Mouse (Mus musculus): ENCODE measurements around the gene Slc13a4. TPM values are rescaled to one million over a fixed set of nuclear protein-coding genes. Genes with fewer than 3 reads are reported as not detected.

The Slc13a4 gene
- polyA plus RNA-seq, 1 experiment from 2014 or later, result 0.36 TPM

DNA sequence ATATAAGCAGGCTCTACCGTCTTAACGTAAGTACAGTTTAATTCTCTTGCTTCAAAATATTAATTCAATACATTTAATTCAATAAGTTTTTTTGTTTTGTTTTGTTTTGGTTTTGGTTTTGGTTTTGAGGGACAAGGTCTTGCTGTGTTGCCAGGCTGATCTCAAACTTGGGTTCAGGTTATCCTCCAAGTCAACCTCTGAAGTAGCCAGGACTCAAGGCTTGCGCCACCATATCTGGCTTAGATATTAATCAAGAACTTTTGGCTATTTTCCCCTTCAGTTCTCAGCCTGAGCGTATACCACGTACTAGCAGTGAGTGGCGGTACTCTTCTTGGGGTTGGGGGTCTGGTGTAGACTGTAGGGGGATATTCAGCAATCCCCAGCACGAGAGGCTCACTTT is 5.3 kb downstream of the Slc13a4 start:
- Histone ChIP-seq H3K4me2 (ENCODE audit: low read depth, low read length) (no peak overlapping the region), H3K27ac (replicated peaks; ENCODE audit: low read depth, low read length) (no peak overlapping the region), H3K4me1 (ENCODE audit: control insufficient read depth, insufficient read depth, low read length) (no peaks in the 10 kb centered on the region; the same call in 1 of the 2 replicates), H3K9me3 (replicated peaks; ENCODE audit: control insufficient read depth, low read length) (no peaks in the 10 kb centered on the region), H3K4me3 (ENCODE audit: low read depth, low read length) (no peak overlapping the region), H3K36me3 (replicated peaks; ENCODE audit: control insufficient read depth, insufficient read depth, low read depth, low read length) (no peaks in the 10 kb centered on the region), H3K27me3 (ENCODE audit: control insufficient read depth, insufficient read depth, low read length) (no peaks in the 10 kb centered on the region), H3K9ac (replicated peaks; ENCODE audit: low read length) (no peak overlapping the region)
- no peak for DNase-seq (ENCODE audit: low spot score)
- 93% methylated on average over 7 of the region's 7 CpGs for WGBS
- ATAC-seq (replicated peaks; ENCODE audit: insufficient number of reproducible peaks, low FRiP score, low TSS enrichment, low read depth), result no peak

DNA sequence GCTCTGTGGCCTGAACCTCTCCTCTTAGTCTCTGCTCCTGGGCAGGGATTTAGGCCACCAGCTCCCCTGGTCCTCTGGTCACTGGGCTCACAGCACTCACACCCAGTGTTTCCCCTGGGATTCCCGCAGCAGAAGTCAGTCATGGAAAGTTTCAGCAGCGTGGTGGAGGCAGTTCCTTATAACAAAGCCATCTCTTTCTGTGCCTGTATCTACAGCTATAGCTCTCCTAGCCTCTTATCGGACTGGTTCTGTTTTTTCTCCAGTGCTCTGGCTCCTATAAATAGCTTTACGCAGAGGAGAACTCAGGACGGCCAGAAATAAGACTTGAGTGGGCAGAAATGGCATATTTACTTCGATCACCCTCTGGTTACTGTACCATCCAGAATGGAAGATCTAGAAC is 9.6 kb downstream of the Slc13a4 start:
- ATAC-seq (replicated peaks; ENCODE audit: insufficient number of reproducible peaks, low FRiP score, low TSS enrichment, low read depth) (no peak), DNase-seq (ENCODE audit: low spot score) (no peak)
- Histone ChIP-seq H3K27me3 (ENCODE audit: control insufficient read depth, insufficient read depth, low read length) (no peaks in the 10 kb centered on the region), H3K9ac (replicated peaks; ENCODE audit: low read length) (no peak overlapping the region), H3K4me3 (ENCODE audit: low read depth, low read length) (no peak overlapping the region), H3K4me2 (ENCODE audit: low read depth, low read length) (no peak overlapping the region), H3K27ac (replicated peaks; ENCODE audit: low read depth, low read length) (no peak overlapping the region), H3K4me1 (ENCODE audit: control insufficient read depth, insufficient read depth, low read length) (no peaks in the 10 kb centered on the region; the same call in 1 of the 2 replicates), H3K9me3 (replicated peaks; ENCODE audit: control insufficient read depth, low read length) (no peaks in the 10 kb centered on the region), H3K36me3 (replicated peaks; ENCODE audit: control insufficient read depth, insufficient read depth, low read depth, low read length) (no peaks in the 10 kb centered on the region)
- 86% methylated on average over 6 of the region's 6 CpGs for WGBS

DNA sequence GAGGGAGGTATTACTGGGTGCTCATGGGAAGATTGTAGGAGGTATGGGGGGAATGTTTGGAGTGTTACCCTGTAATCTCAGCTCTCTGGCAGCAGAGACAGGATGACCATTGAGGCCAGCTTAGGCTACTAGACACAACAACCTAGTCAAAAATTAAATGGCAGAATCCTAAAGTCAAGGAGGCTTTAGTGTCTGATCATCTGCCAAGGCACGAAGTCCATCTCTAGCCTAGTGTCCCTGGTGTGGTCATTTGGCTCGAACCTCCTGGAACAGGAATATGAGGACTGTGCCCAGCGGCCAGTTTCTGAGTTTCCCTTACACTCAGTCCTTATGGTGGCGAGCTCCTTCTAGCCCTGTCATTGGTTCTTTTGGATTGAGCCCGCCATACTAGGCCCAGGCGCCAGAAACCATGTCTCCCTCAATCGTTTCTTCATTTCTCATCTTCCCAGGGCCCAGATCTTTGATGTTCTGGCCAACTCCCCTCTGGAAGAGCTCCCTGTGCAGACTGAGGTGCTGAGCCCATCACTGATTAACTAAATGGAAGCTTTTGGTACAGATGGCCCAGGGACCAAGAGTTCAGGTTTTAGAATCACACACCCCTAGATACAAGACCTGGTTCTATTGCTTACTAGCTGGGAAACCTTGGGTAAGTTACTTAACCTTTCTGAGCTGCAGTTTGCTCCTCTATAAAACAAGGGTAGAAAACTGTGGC is 10.3 kb downstream of the Slc13a4 start:
- H3K27ac ChIP-seq (replicated peaks; ENCODE audit: low read depth, low read length), result no peak overlapping the region
- 89% methylated on average over 7 of the region's 7 CpGs for WGBS
- no peaks in the 10 kb centered on the region for H3K36me3 ChIP-seq (replicated peaks; ENCODE audit: control insufficient read depth, insufficient read depth, low read depth, low read length)
- H3K4me1 ChIP-seq (ENCODE audit: control insufficient read depth, insufficient read depth, low read length), result no peaks in the 10 kb centered on the region; the same call in 1 of the 2 replicates
- DNase-seq (ENCODE audit: low spot score), result no peak
- no peaks in the 10 kb centered on the region for H3K27me3 ChIP-seq (ENCODE audit: control insufficient read depth, insufficient read depth, low read length)
- H3K9me3 ChIP-seq (replicated peaks; ENCODE audit: control insufficient read depth, low read length), result no peaks in the 10 kb centered on the region
- H3K4me3 ChIP-seq (ENCODE audit: low read depth, low read length), result no peak overlapping the region
- no peak overlapping the region for H3K4me2 ChIP-seq (ENCODE audit: low read depth, low read length)
- H3K9ac ChIP-seq (replicated peaks; ENCODE audit: low read length), result no peak overlapping the region
- no peak for ATAC-seq (replicated peaks; ENCODE audit: insufficient number of reproducible peaks, low FRiP score, low TSS enrichment, low read depth)

DNA sequence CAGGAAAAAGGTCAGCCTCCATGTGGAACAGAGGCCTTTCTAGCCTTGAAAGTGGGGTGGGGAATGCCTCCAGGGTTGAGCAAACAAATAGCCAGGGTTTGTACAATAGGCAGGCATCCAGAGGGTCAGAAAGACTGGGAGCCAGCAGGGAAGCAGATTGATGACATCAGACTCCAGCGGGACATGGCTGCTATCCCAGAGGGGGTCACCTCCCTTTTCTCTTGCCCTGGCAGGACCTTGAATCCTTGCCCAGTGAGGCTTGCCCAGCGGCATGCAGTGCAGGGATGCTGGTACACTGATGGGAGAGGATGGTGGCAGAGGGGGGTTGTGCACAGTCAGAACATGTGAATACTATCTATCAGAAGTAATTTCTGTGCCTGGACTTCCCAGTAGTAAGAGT is 10.9 kb downstream of the Slc13a4 start:
- ATAC-seq (replicated peaks; ENCODE audit: insufficient number of reproducible peaks, low FRiP score, low TSS enrichment, low read depth) (no peak), DNase-seq (ENCODE audit: low spot score) (no peak)
- Histone ChIP-seq H3K36me3 (replicated peaks; ENCODE audit: control insufficient read depth, insufficient read depth, low read depth, low read length) (no peaks in the 10 kb centered on the region), H3K27me3 (ENCODE audit: control insufficient read depth, insufficient read depth, low read length) (no peaks in the 10 kb centered on the region), H3K4me2 (ENCODE audit: low read depth, low read length) (no peak overlapping the region), H3K4me3 (ENCODE audit: low read depth, low read length) (no peak overlapping the region), H3K4me1 (ENCODE audit: control insufficient read depth, insufficient read depth, low read length) (no peaks in the 10 kb centered on the region; the same call in 1 of the 2 replicates), H3K9me3 (replicated peaks; ENCODE audit: control insufficient read depth, low read length) (no peaks in the 10 kb centered on the region), H3K27ac (replicated peaks; ENCODE audit: low read depth, low read length) (no peak overlapping the region), H3K9ac (replicated peaks; ENCODE audit: low read length) (no peak overlapping the region)
- 63% methylated on average over 2 of the region's 2 CpGs for WGBS

DNA sequence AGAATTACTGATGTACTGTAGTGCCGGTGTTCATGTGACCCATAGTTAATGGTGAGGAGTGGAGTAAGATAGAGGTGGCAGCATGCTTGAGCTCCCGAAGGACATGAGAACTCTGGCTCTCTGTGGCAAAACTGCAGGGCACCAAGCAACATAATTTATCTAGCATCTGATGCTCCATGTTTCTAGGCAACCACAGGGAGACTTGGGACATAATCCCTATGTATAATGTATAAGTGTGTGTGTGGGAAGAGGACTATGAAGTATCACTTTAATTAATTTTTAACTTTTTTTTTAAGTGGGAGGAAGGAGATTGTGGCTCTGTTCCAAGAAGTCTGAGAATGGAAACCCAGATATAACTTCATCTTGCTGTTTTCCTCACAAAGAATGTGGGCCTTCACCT is 13.0 kb downstream of the Slc13a4 start:
- no peak overlapping the region for H3K4me2 ChIP-seq (ENCODE audit: low read depth, low read length)
- no peak overlapping the region for H3K9ac ChIP-seq (replicated peaks; ENCODE audit: low read length)
- WGBS, result 93% methylated on average over 2 of the region's 2 CpGs
- ATAC-seq (replicated peaks; ENCODE audit: insufficient number of reproducible peaks, low FRiP score, low TSS enrichment, low read depth) (no peak), DNase-seq (ENCODE audit: low spot score) (no peak)
- no peaks in the 10 kb centered on the region for H3K9me3 ChIP-seq (replicated peaks; ENCODE audit: control insufficient read depth, low read length)
- no peaks in the 10 kb centered on the region for H3K36me3 ChIP-seq (replicated peaks; ENCODE audit: control insufficient read depth, insufficient read depth, low read depth, low read length)
- H3K4me1 ChIP-seq (ENCODE audit: control insufficient read depth, insufficient read depth, low read length), result no peaks in the 10 kb centered on the region; the same call in 1 of the 2 replicates
- no peaks in the 10 kb centered on the region for H3K27me3 ChIP-seq (ENCODE audit: control insufficient read depth, insufficient read depth, low read length)
- H3K4me3 ChIP-seq (ENCODE audit: low read depth, low read length), result no peak overlapping the region
- no peak overlapping the region for H3K27ac ChIP-seq (replicated peaks; ENCODE audit: low read depth, low read length)

DNA sequence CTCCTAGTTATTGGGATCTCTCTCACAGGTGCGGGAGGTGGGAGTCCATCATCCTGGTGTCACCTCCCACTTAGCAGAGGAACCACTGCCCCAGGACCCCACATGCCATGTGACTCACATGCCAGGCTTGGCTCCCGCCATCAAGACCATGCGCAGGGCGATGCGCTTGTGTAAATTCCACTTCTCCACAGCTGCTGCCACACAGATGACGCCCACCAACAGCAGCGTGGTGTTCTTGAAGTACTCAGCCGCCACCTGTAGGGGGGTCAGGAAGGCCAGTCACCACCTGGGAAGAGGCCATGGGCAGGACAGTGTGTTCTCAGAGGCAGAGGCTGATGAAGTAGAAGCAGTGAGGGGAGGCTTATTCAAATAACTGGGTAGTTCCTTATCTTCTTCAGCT is 18.3 kb downstream of the Slc13a4 start:
- Histone ChIP-seq H3K4me2 (ENCODE audit: low read depth, low read length) (no peak overlapping the region), H3K9ac (replicated peaks; ENCODE audit: low read length) (no peak overlapping the region), H3K27ac (replicated peaks; ENCODE audit: low read depth, low read length) (no peak overlapping the region), H3K4me1 (ENCODE audit: control insufficient read depth, insufficient read depth, low read length) (peaks cover 2% of the 10 kb centered on the region; the same call in 1 of the 2 replicates), H3K27me3 (ENCODE audit: control insufficient read depth, insufficient read depth, low read length) (no peaks in the 10 kb centered on the region), H3K36me3 (replicated peaks; ENCODE audit: control insufficient read depth, insufficient read depth, low read depth, low read length) (no peaks in the 10 kb centered on the region), H3K4me3 (ENCODE audit: low read depth, low read length) (no peak overlapping the region), H3K9me3 (replicated peaks; ENCODE audit: control insufficient read depth, low read length) (no peaks in the 10 kb centered on the region)
- 89% methylated on average over 8 of the region's 8 CpGs for WGBS
- DNase-seq (ENCODE audit: low spot score) (no peak), ATAC-seq (replicated peaks; ENCODE audit: insufficient number of reproducible peaks, low FRiP score, low TSS enrichment, low read depth) (no peak)

DNA sequence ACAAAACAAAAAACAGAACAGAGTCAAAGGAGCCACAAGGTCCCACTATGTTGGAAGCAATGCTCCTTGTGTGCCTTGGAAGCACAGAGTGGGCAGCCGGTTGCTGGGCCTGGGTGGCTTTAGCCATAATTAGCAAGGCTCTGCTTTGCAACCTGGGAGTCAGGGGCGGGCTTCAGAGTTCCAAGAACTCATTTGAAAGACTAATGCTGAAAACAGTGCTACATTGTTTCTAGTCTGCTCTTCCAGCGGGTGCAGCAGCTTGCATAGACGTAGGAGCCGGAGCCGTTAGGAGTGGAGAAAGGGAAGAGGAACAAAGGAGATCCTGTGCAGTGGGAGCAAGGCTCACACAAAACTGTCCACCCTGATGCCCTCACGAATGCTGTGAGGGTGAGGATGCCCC is 19.0 kb downstream of the Slc13a4 start:
- WGBS, result 21% methylated on average over 7 of the region's 7 CpGs
- H3K4me1 ChIP-seq (ENCODE audit: control insufficient read depth, insufficient read depth, low read length), result peaks cover 2% of the 10 kb centered on the region; the same call in 1 of the 2 replicates
- DNase-seq (ENCODE audit: low spot score), result peak; percentile 6
- H3K27me3 ChIP-seq (ENCODE audit: control insufficient read depth, insufficient read depth, low read length), result no peaks in the 10 kb centered on the region
- H3K9me3 ChIP-seq (replicated peaks; ENCODE audit: control insufficient read depth, low read length), result no peaks in the 10 kb centered on the region
- no peak overlapping the region for H3K4me3 ChIP-seq (ENCODE audit: low read depth, low read length)
- ATAC-seq (replicated peaks; ENCODE audit: insufficient number of reproducible peaks, low FRiP score, low TSS enrichment, low read depth), result no peak
- H3K27ac ChIP-seq (replicated peaks; ENCODE audit: low read depth, low read length), result no peak overlapping the region
- no peaks in the 10 kb centered on the region for H3K36me3 ChIP-seq (replicated peaks; ENCODE audit: control insufficient read depth, insufficient read depth, low read depth, low read length)
- no peak overlapping the region for H3K4me2 ChIP-seq (ENCODE audit: low read depth, low read length)
- H3K9ac ChIP-seq (replicated peaks; ENCODE audit: low read length), result no peak overlapping the region

DNA sequence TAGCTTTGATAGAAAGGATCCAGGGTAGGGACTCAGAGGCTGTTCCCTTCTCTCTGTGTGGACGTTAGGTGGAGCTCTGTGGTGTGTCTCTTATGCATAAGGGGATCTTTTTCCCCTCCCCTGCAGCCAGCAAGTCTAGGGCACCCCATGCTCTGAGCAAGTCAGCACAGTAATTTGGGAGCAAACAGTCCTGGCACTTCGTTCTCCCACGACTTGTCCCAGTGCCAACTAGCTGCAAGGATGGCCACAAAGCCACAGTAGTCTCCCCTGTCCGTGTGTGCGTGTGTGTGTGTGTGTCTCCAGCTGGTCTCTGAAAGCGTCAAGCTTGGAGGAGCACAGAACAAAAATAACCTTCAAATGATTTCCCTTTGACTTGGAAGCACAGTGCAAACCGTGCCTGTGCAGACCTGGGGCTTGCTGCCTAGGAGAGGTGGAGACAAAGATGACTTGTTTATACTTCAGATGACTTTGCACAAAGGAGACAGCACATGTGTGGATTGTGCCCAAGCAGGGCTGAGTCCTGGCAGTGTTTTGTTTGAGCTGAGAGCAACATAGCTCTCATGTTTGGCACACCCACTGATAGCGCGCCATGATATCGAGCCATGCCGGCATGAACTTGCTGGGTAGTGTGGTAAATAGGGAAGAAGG is 19.7 kb downstream of the Slc13a4 start:
- Histone ChIP-seq H3K4me3 (ENCODE audit: low read depth, low read length) (no peak overlapping the region), H3K36me3 (replicated peaks; ENCODE audit: control insufficient read depth, insufficient read depth, low read depth, low read length) (no peaks in the 10 kb centered on the region), H3K4me2 (ENCODE audit: low read depth, low read length) (no peak overlapping the region), H3K27me3 (ENCODE audit: control insufficient read depth, insufficient read depth, low read length) (no peaks in the 10 kb centered on the region), H3K9me3 (replicated peaks; ENCODE audit: control insufficient read depth, low read length) (no peaks in the 10 kb centered on the region), H3K4me1 (ENCODE audit: control insufficient read depth, insufficient read depth, low read length) (peaks cover 2% of the 10 kb centered on the region; the same call in 1 of the 2 replicates), H3K9ac (replicated peaks; ENCODE audit: low read length) (no peak overlapping the region), H3K27ac (replicated peaks; ENCODE audit: low read depth, low read length) (no peak overlapping the region)
- 67% methylated on average over 11 of the region's 11 CpGs for WGBS
- DNase-seq (ENCODE audit: low spot score) (no peak), ATAC-seq (replicated peaks; ENCODE audit: insufficient number of reproducible peaks, low FRiP score, low TSS enrichment, low read depth) (no peak)
